Mouse (Mus musculus): Measurements from ENCODE around the gene Ttll13. TPM values are rescaled to one million over a fixed set of nuclear protein-coding genes. Genes with fewer than 3 reads are reported as not detected.
A peak's percentile ranks its signal among the peaks of the same experiment; 100 is the strongest.

Ttll13 gene
- polyA plus RNA-seq, 1 experiment, result not detected

DNA sequence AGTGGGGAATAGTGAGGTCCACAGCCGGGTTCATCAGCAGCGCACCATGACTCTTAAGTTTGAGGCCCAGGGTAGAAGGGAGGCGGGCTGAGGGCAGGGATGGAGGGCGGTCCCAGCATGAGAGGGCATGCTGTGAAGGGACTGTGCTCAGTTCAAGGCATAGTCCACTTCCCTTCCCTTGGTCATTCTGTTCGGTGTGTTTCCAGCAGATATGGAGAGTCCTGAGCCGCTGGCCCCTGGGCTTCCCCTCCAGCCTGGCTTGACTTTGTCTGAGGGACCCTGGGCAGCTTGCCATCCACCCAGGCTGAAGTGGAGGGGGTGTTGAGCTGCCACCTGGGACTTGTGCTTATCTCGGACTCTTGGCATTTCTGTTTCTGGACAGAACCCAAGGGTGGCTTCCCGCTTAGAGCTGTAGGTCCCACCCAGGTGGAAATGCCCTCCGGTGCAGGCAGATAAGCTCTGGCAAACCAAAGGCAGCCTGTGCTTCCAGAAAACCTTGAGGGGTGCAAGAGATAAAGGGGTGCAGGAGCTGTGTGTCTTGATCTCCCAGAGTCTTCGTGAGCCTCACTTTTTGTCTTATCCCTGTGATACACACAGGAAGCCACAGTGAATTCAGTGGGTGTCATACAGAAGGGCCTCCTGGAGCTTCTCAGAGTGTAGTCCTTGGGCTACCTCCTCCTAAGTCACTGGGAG, 37.3 kb upstream of the Ttll13 start:
- no peak for TF ChIP-seq CTCF (IDR thresholded peaks at IDR 0.05; ENCODE audit: insufficient read depth, low read depth, low read length)
- no peak for TF ChIP-seq POLR2A (IDR thresholded peaks at IDR 0.05; ENCODE audit: insufficient read depth, low read depth, low read length)

GRCm38 (mm10) chr7:80209669-80210068, 36.5 kb upstream of the Ttll13 start:
- TF ChIP-seq CTCF (IDR thresholded peaks at IDR 0.05; ENCODE audit: insufficient read depth, low read depth, low read length) (no peak), POLR2A (IDR thresholded peaks at IDR 0.05; ENCODE audit: insufficient read depth, low read depth, low read length) (no peak)
- H3K4me1 ChIP-seq (ENCODE audit: control insufficient read depth, insufficient read depth, low read length), result peaks cover 40% of the 10 kb centered on the region
- 79% methylated on average over 6 of the region's 6 CpGs for WGBS
- no peak overlapping the region for H3K27ac ChIP-seq (ENCODE audit: insufficient read depth, low read depth, low read length)
- H3K4me3 ChIP-seq (ENCODE audit: insufficient read depth, low read depth, low read length), result no peak overlapping the region

More for the DNA sequence above, 37.3 kb upstream of the Ttll13 start:
- Histone ChIP-seq H3K4me3 (ENCODE audit: insufficient read depth, low read depth, low read length) (no peak overlapping the region), H3K4me1 (ENCODE audit: control insufficient read depth, insufficient read depth, low read length) (peaks cover 40% of the 10 kb centered on the region), H3K27ac (ENCODE audit: insufficient read depth, low read depth, low read length) (no peak overlapping the region)
- 53% methylated on average over 10 of the region's 10 CpGs for WGBS

DNA sequence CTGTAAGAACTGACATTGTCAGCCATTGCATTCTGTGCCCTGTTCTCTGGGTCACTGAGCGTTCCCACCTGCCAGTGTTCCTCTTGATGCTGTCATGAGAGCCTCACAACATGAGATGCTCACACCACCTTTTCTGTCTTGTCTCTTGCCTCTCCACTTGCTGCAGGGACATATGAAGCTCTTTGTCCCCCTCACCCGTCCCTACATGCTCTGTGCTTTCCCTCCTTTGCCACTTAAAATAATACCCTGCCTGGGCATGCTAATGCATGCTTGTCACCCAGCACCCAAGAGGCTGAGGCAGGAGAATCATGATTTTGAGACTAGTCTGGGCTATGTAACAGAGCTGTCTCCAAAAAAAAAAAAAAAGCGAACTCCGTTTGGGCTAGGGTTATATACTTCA, 35.2 kb upstream of the Ttll13 start:
- Histone ChIP-seq H3K27ac (ENCODE audit: insufficient read depth, low read depth, low read length) (no peak overlapping the region), H3K4me3 (ENCODE audit: insufficient read depth, low read depth, low read length) (no peak overlapping the region), H3K4me1 (ENCODE audit: control insufficient read depth, insufficient read depth, low read length) (peaks cover 38% of the 10 kb centered on the region)
- TF ChIP-seq CTCF (IDR thresholded peaks at IDR 0.05; ENCODE audit: insufficient read depth, low read depth, low read length) (no peak), POLR2A (IDR thresholded peaks at IDR 0.05; ENCODE audit: insufficient read depth, low read depth, low read length) (no peak)
- 73% methylated on average over 4 of the region's 4 CpGs for WGBS

DNA sequence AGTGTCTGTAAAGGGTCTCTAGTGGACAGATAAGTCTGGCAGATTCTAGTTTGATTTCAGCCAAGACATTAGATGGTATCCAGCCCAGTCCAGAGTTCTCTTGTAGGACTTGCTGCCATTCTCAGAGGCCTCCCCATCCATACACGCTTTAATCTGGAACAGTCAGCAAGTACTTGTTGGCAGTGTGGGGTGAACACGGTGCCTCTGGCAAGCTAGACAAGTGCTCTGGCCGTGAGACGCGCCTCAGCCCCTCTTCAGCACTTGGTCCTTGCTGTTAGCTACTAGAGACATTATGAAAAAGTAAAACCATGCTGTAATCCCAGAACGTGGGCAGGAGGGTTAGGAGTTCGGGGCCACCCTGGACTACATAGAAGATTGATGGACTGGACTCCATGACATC, 32.6 kb upstream of the Ttll13 start:
- TF ChIP-seq POLR2A (IDR thresholded peaks at IDR 0.05; ENCODE audit: insufficient read depth, low read depth, low read length) (no peak), CTCF (IDR thresholded peaks at IDR 0.05; ENCODE audit: insufficient read depth, low read depth, low read length) (no peak)
- WGBS, result 81% methylated on average over 7 of the region's 7 CpGs
- Histone ChIP-seq H3K4me1 (ENCODE audit: control insufficient read depth, insufficient read depth, low read length) (peaks cover 20% of the 10 kb centered on the region), H3K27ac (ENCODE audit: insufficient read depth, low read depth, low read length) (no peak overlapping the region), H3K4me3 (ENCODE audit: insufficient read depth, low read depth, low read length) (no peak overlapping the region)

DNA sequence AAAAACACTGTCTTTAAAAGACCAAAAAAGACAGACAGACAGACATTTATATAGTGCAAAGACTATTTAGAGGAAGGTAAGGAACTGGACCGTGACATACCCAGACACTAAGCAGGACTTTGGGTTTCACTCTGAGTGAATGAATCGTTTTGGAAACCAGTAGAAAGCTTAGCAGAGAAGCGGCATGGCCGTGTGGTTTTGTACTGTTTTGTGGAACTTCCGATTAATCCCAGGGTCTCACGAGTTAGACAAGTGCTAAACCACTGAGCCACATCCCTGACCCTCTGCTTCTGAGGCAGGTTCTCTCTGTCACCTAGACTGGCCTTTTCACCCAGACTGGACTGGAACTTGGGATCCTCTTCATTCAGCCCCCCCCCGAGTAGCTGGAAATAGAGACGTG, 31.7 kb upstream of the Ttll13 start:
- H3K27ac ChIP-seq (ENCODE audit: insufficient read depth, low read depth, low read length), result no peak overlapping the region
- 78% methylated on average over 8 of the region's 8 CpGs for WGBS
- TF ChIP-seq POLR2A (IDR thresholded peaks at IDR 0.05; ENCODE audit: insufficient read depth, low read depth, low read length), result no peak
- no peak for TF ChIP-seq CTCF (IDR thresholded peaks at IDR 0.05; ENCODE audit: insufficient read depth, low read depth, low read length)
- H3K4me1 ChIP-seq (ENCODE audit: control insufficient read depth, insufficient read depth, low read length), result peaks cover 13% of the 10 kb centered on the region
- H3K4me3 ChIP-seq (ENCODE audit: insufficient read depth, low read depth, low read length), result no peak overlapping the region

DNA sequence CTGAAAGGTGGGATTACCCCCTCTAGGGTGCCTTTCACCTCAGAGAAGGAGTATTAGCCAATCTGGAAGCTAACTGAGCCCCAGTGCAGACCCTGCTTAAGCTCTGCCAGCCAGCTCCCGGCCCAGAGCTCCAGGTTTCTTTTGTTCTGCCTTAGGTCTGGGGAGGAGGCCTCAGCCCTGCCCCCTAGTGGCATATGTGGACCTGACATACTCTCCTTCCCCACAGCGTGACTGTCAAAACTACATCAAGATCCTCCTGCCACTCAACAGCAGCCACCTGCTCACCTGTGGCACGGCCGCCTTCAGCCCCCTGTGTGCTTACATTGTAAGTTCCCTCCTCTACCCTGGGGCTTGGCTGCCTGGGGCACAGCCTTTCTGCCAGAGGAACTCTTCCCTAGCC, 30.8 kb upstream of the Ttll13 start:
- WGBS, result 34% methylated on average over 4 of the region's 4 CpGs
- peaks cover 10% of the 10 kb centered on the region for H3K4me1 ChIP-seq (ENCODE audit: control insufficient read depth, insufficient read depth, low read length)
- H3K4me3 ChIP-seq (ENCODE audit: insufficient read depth, low read depth, low read length), result no peak overlapping the region
- H3K27ac ChIP-seq (ENCODE audit: insufficient read depth, low read depth, low read length), result no peak overlapping the region
- peak; percentile 66 for TF ChIP-seq CTCF (IDR thresholded peaks at IDR 0.05; ENCODE audit: insufficient read depth, low read depth, low read length)
- no peak for TF ChIP-seq POLR2A (IDR thresholded peaks at IDR 0.05; ENCODE audit: insufficient read depth, low read depth, low read length)

DNA sequence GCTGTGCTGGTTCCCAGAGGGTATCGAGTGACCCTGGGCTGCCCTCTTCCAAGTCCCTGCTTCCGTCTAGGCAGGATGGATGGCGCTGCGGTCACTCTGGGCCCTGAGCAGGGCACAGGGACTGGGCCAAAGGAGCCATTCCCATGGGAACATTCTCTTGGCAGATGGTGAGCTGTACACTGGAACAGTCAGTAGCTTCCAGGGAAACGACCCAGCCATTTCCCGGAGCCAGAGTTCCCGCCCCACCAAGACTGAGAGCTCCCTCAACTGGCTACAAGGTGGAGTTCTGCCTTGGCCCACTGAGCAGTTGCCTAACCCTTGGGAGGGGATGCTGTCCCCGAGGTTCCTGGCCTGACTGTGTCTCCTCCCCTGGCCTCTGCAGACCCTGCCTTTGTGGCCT, 29.6 kb upstream of the Ttll13 start:
- H3K27ac ChIP-seq (ENCODE audit: insufficient read depth, low read depth, low read length), result peak overlapping the region; percentile 50; the same call in 1 of the 2 replicates
- TF ChIP-seq POLR2A (IDR thresholded peaks at IDR 0.05; ENCODE audit: insufficient read depth, low read depth, low read length) (no peak), CTCF (IDR thresholded peaks at IDR 0.05; ENCODE audit: insufficient read depth, low read depth, low read length) (no peak)
- no peak overlapping the region for H3K4me3 ChIP-seq (ENCODE audit: insufficient read depth, low read depth, low read length)
- WGBS, result 32% methylated on average over 8 of the region's 8 CpGs
- 0 out of 2 replicates have a peak, but pooled peaks cover 7% of the 10 kb centered on the region for H3K4me1 ChIP-seq (ENCODE audit: control insufficient read depth, insufficient read depth, low read length)

- peaks cover 7% of the 10 kb centered on the region; the same call in 1 of the 2 replicates for H3K4me1 ChIP-seq (ENCODE audit: control insufficient read depth, insufficient read depth, low read length)
- TF ChIP-seq CTCF (IDR thresholded peaks at IDR 0.05; ENCODE audit: insufficient read depth, low read depth, low read length) (no peak), POLR2A (IDR thresholded peaks at IDR 0.05; ENCODE audit: insufficient read depth, low read depth, low read length) (no peak)
- WGBS, result 70% methylated on average over 9 of the region's 9 CpGs
- no peak overlapping the region for H3K27ac ChIP-seq (ENCODE audit: insufficient read depth, low read depth, low read length)
- H3K4me3 ChIP-seq (ENCODE audit: insufficient read depth, low read depth, low read length), result no peak overlapping the region
Observed at GRCm38 (mm10) chr7:80218666-80219065, 27.5 kb upstream of the Ttll13 start.

GRCm38 (mm10) chr7:80220237-80220797, 25.9 kb upstream of the Ttll13 start:
- H3K4me1 ChIP-seq (ENCODE audit: control insufficient read depth, insufficient read depth, low read length), result peaks cover 7% of the 10 kb centered on the region; the same call in 1 of the 2 replicates
- no peak overlapping the region for H3K27ac ChIP-seq (ENCODE audit: insufficient read depth, low read depth, low read length)
- TF ChIP-seq CTCF (IDR thresholded peaks at IDR 0.05; ENCODE audit: insufficient read depth, low read depth, low read length) (no peak), POLR2A (IDR thresholded peaks at IDR 0.05; ENCODE audit: insufficient read depth, low read depth, low read length) (no peak)
- WGBS, result 97% methylated on average over 9 of the region's 9 CpGs
- no peak overlapping the region for H3K4me3 ChIP-seq (ENCODE audit: insufficient read depth, low read depth, low read length)

Data from olfactory bulb, adult 2 months (tissue).